14 mouse cellular contexts compared by ENCODE assay signal in genomic region chr11:107458286-107458685, GRCm38 (mm10). TPM values are rescaled to one million over a fixed set of nuclear protein-coding genes. Genes with fewer than 3 reads are reported as not detected.
DNase-seq lines count a peak whose midpoint lies in the region; ATAC-seq lines count a peak whose summit lies in the region.
"Had no signal": no experiment of that assay in that cellular context is flagged by ENCODE, and none has a peak within 500 bp of the region (broad histone marks: within the 10 kb centered on the region; RNA-seq: fewer than 3 reads in every experiment).

No protein-coding gene starts in this region.

- no peaks in the 10 kb centered on the region for H3K27me3 ChIP-seq in liver, embryonic 13.5 days
- H3K27me3 ChIP-seq in kidney, embryonic 16.5 days (ENCODE audit: insufficient read depth, low read length), result no peaks in the 10 kb centered on the region
- H3K27me3 ChIP-seq in forebrain, embryonic 12.5 days, result no peaks in the 10 kb centered on the region
- H3K27me3 ChIP-seq: embryonic facial prominence, embryonic 13.5 days; forebrain, embryonic 15.5 days had no signal

- WGBS in liver, embryonic 13.5 days (ENCODE audit: insufficient replicate concordance), result 54% methylated on average over 12 of the region's 12 CpGs
- WGBS in kidney, embryonic 16.5 days, result 77% methylated on average over 12 of the region's 12 CpGs
- 85% methylated on average over 12 of the region's 12 CpGs for WGBS in forebrain, embryonic 12.5 days

- intact Hi-C loops in heart, postnatal 14 days (cut with DNase I), result no loop called here

- H3K9me3 ChIP-seq in liver, embryonic 13.5 days (replicated peaks), result 0 out of 2 replicates have a peak, but pooled peaks cover 2% of the 10 kb centered on the region
- H3K9me3 ChIP-seq in kidney, embryonic 16.5 days (ENCODE audit: low read length), result no peaks in the 10 kb centered on the region
- H3K9me3 ChIP-seq in forebrain, embryonic 12.5 days, result peaks cover 5% of the 10 kb centered on the region; the same call in 1 of the 2 replicates
- H3K9me3 ChIP-seq: forebrain, embryonic 15.5 days had no signal

- H3K9ac ChIP-seq in liver, embryonic 13.5 days, result no peak overlapping the region
- no peak overlapping the region for H3K9ac ChIP-seq in kidney, embryonic 16.5 days (replicated peaks; ENCODE audit: low read length)
- no peak overlapping the region for H3K9ac ChIP-seq in forebrain, embryonic 12.5 days
- H3K9ac ChIP-seq: embryonic facial prominence, embryonic 13.5 days; forebrain, embryonic 15.5 days had no signal

- peak overlapping the region; percentile 34; the same call in 1 of the 2 replicates for H3K27ac ChIP-seq in liver, embryonic 13.5 days
- H3K27ac ChIP-seq in kidney, embryonic 16.5 days (ENCODE audit: low read length), result no peak overlapping the region
- H3K27ac ChIP-seq in forebrain, embryonic 12.5 days, result no peak overlapping the region
- H3K27ac ChIP-seq: embryonic facial prominence, embryonic 13.5 days; forebrain, embryonic 15.5 days; hindbrain, postnatal 0 days had no signal

- H3K4me2 ChIP-seq in liver, embryonic 13.5 days, result no peak overlapping the region
- no peak overlapping the region for H3K4me2 ChIP-seq in kidney, embryonic 16.5 days (replicated peaks; ENCODE audit: low read depth, low read length)
- H3K4me2 ChIP-seq in forebrain, embryonic 12.5 days, result no peak overlapping the region
- H3K4me2 ChIP-seq: embryonic facial prominence, embryonic 13.5 days; forebrain, embryonic 15.5 days had no signal

- ATAC-seq in liver, embryonic 13.5 days (ENCODE audit: low read depth), result no peak
- ATAC-seq in kidney, embryonic 16.5 days (ENCODE audit: low FRiP score, low TSS enrichment), result no peak
- ATAC-seq in forebrain, embryonic 12.5 days (ENCODE audit: low FRiP score), result no peak
- ATAC-seq: forebrain, embryonic 15.5 days; hindbrain, postnatal 0 days had no signal

- H3K4me1 ChIP-seq in liver, embryonic 13.5 days (replicated peaks), result peaks cover 47% of the 10 kb centered on the region
- H3K4me1 ChIP-seq in kidney, embryonic 16.5 days (ENCODE audit: insufficient read depth, low read length), result peaks cover 21% of the 10 kb centered on the region; the same call in 1 of the 2 replicates
- peaks cover 4% of the 10 kb centered on the region; the same call in 1 of the 2 replicates for H3K4me1 ChIP-seq in forebrain, embryonic 12.5 days

- H3K4me3 ChIP-seq in liver, embryonic 13.5 days (replicated peaks), result no peak overlapping the region
- H3K4me3 ChIP-seq in kidney, embryonic 16.5 days (ENCODE audit: low read length), result no peak overlapping the region
- H3K4me3 ChIP-seq in forebrain, embryonic 12.5 days (replicated peaks), result no peak overlapping the region
- H3K4me3 ChIP-seq: embryonic facial prominence, embryonic 13.5 days; forebrain, embryonic 15.5 days had no signal

- H3K36me3 ChIP-seq in liver, embryonic 13.5 days, result peaks cover 7% of the 10 kb centered on the region
- peaks cover 6% of the 10 kb centered on the region; the same call in 1 of the 2 replicates for H3K36me3 ChIP-seq in kidney, embryonic 16.5 days (ENCODE audit: insufficient read depth, low read length)
- H3K36me3 ChIP-seq in forebrain, embryonic 12.5 days (replicated peaks), result peaks cover 15% of the 10 kb centered on the region; the same call in 1 of the 2 replicates
- H3K36me3 ChIP-seq: forebrain, embryonic 15.5 days had no signal

- no peak for DNase-seq in liver, embryonic 13.5 days
- no peak for DNase-seq in liver
- peak; percentile 64 for DNase-seq in CD4-positive, CD25-positive, alpha-beta regulatory T cell, adult 2 months (ENCODE audit: low read depth, low spot score)
- DNase-seq in R1 (ENCODE audit: low read depth, low spot score), result peak; percentile 56
- peak; percentile 75 for DNase-seq in naive thymus-derived CD4-positive, alpha-beta T cell, adult 2 months (ENCODE audit: low read depth)
- no peak for DNase-seq in heart, postnatal 14 days
- DNase-seq: cerebellum, postnatal 10 days; gastrocnemius, postnatal 14 days; lung, adult 18-20 months had no signal

RNA-seq across cellular contexts. Expression of gene Pitpnc1, which starts 12.2 kb away (rescaled TPM):
- 7.4 and 8.3 TPM in 2 replicates for polyA plus RNA-seq in liver, embryonic 13.5 days (2015; fragmentation: Nextera tagmentation; extraction: Ambion mirVana)
- polyA plus RNA-seq in kidney, embryonic 16.5 days (2015; fragmentation: Nextera tagmentation; extraction: Ambion mirVana), result 21.5 and 23.0 TPM in 2 replicates
- 34.7 and 38.2 TPM in 2 replicates for polyA plus RNA-seq in forebrain, embryonic 12.5 days (2016; fragmentation: Nextera tagmentation; extraction: Ambion mirVana)
- 10 to 100 TPM; 67.9 to 68.4 TPM for total RNA-seq in heart, postnatal 14 days (2021)

RNA-seq across cellular contexts. Expression of gene Psmd12, which starts 21.0 kb away (rescaled TPM):
- polyA plus RNA-seq in liver, embryonic 13.5 days (2015; fragmentation: Nextera tagmentation; extraction: Ambion mirVana), result 134 and 159 TPM in 2 replicates
- 178 and 180 TPM in 2 replicates for polyA plus RNA-seq in kidney, embryonic 16.5 days (2015; fragmentation: Nextera tagmentation; extraction: Ambion mirVana)
- polyA plus RNA-seq in forebrain, embryonic 12.5 days (2016; fragmentation: Nextera tagmentation; extraction: Ambion mirVana), result 188 and 196 TPM in 2 replicates
- 10 to 100 TPM; 81.7 to 84.0 TPM for total RNA-seq in heart, postnatal 14 days (2021)

Comparison
In these comparisons a context has a peak if more than half of its experiments do, and no peak if none do; other contexts are left out.
1. DNase-seq: peak in CD4-positive, CD25-positive, alpha-beta regulatory T cell, adult 2 months (single experiment), R1 (single experiment) and naive thymus-derived CD4-positive, alpha-beta T cell, adult 2 months (single experiment); none in liver, embryonic 13.5 days (single experiment), liver (single experiment) and heart, postnatal 14 days (0 of 2).